Mouse (Mus musculus) heart, embryonic 16.5 days (tissue): ENCODE measurements around the gene Nucks1. TPM values are rescaled to one million over a fixed set of nuclear protein-coding genes. Genes with fewer than 3 reads are reported as not detected.

Experiments used
- ATAC-seq: fragments of 200-750 bp; cut with Nextera tagmentation; replicated peaks from 2 replicates; pipeline ENCODE4 v1.8.0; 2017; ENCODE audit warnings: moderate number of reproducible peaks; ENCODE audit not compliant: insufficient read depth, low FRiP score; ENCODE audit errors: extremely low read depth
- H3K27ac ChIP-seq: fragments of 300-500 bp; sonication (generic); 2 replicates; pipeline ENCODE4 v1.5.1; 2014; ENCODE audit warnings: mild to moderate bottlenecking, low read length, control low read depth, moderate library complexity
- H3K27me3 ChIP-seq: fragments of 300-500 bp; sonication (generic); 2 replicates; pipeline ENCODE4 v1.6.1; 2014; ENCODE audit warnings: low read length, mixed read lengths; ENCODE audit not compliant: control insufficient read depth, insufficient read depth
- H3K36me3 ChIP-seq: fragments of 300-500 bp; sonication (generic); 2 replicates; pipeline ENCODE4 v1.6.1; 2014; ENCODE audit not compliant: control insufficient read depth, insufficient read depth
- H3K4me1 ChIP-seq: fragments of 300-500 bp; sonication (generic); 2 replicates; pipeline ENCODE4 v1.6.1; 2014; ENCODE audit warnings: low read length, mixed read lengths; ENCODE audit not compliant: control insufficient read depth, insufficient read depth
- H3K4me2 ChIP-seq: fragments of 300-500 bp; sonication (generic); 2 replicates; pipeline ENCODE4 v1.6.1; 2014; ENCODE audit warnings: low read depth, mild to moderate bottlenecking, control low read depth, low read length
- H3K4me3 ChIP-seq: fragments of 300-500 bp; sonication (generic); 2 replicates; pipeline ENCODE4 v1.5.1; 2014; ENCODE audit warnings: mild to moderate bottlenecking, control low read depth, low read length
- H3K9ac ChIP-seq: fragments of 300-500 bp; sonication (generic); 2 replicates; pipeline ENCODE4 v1.6.1; 2014; ENCODE audit warnings: low read length, control low read depth
- H3K9me3 ChIP-seq: fragments of 300-500 bp; sonication (generic); replicated peaks from 2 replicates; pipeline ENCODE4 v1.6.1; 2016; ENCODE audit warnings: low read length; ENCODE audit not compliant: control insufficient read depth
- WGBS: fragments of 180-500 bp; shearing (Covaris S2); extraction: QIAGEN DNeasy Blood & Tissue Kit; methylation state at CpG from one replicate; pipeline ENCODE4 v1.1.7; 2014; 5-methylcytosine and 5-hydroxymethylcytosine counted together
- polyA plus RNA-seq: library from polyadenylated mRNA; unstranded; fragments of >200 nt; fragmentation: Nextera tagmentation; extraction: Ambion mirVana; gene quantifications from 2 replicates; pipeline ENCODE4 v1.2.1, GENCODE M21; 2015

Gene Nucks1
- polyA plus RNA-seq, 1 experiment from 2014 or later = 46.9 TPM

DNA sequence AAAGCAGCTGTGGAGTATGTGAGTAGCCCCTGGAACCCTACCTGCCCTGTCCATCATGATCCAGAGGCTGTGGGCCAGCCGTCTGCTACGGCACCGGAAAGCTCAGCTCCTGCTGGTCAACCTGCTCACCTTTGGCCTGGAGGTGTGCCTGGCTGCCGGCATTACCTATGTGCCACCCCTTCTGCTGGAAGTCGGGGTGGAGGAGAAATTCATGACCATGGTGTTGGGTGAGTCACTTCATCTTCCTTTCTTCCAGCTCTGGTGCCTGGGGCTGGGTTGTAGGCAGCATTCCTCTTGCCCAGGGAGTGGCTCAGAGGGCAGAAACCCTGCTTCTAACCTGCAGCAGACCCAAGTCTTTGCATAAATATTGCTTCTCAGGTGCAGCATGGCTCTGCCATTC lies 66.6 kb downstream of the Nucks1 start:
- Histone ChIP-seq H3K9ac (no peak overlapping the region), H3K27ac (no peak overlapping the region), H3K4me1 (peaks cover 5% of the 10 kb centered on the region; the same call in 1 of the 2 replicates), H3K36me3 (no peaks in the 10 kb centered on the region), H3K9me3 (no peaks in the 10 kb centered on the region), H3K4me2 (no peak overlapping the region), H3K27me3 (peaks cover 10% of the 10 kb centered on the region), H3K4me3 (no peak overlapping the region)
- no peak for ATAC-seq
- 77% methylated on average over 5 of the region's 5 CpGs for WGBS

DNA sequence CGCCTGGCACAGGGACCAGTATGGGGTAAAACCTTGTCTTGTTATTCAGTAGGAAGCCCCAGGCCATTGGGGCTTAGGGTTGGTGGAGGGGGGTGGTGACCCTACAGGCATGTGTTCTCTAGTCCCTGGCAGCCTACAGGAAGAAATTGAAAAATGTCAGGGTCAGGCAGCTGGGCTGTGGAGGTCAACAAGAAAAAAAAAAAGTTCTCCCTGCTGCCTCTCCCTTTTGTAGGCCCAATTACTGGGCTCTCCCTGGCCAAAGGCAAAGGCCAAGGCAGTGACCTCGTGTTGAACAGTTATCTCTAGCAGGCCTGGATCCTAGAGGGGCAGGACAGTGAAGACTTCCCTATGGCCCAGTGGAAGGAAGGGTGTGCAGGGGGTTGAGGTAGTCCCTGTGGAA lies 70.1 kb downstream of the Nucks1 start:
- 49% methylated on average over 2 of the region's 2 CpGs for WGBS
- ATAC-seq = no peak
- no peak overlapping the region for H3K9ac ChIP-seq

DNA sequence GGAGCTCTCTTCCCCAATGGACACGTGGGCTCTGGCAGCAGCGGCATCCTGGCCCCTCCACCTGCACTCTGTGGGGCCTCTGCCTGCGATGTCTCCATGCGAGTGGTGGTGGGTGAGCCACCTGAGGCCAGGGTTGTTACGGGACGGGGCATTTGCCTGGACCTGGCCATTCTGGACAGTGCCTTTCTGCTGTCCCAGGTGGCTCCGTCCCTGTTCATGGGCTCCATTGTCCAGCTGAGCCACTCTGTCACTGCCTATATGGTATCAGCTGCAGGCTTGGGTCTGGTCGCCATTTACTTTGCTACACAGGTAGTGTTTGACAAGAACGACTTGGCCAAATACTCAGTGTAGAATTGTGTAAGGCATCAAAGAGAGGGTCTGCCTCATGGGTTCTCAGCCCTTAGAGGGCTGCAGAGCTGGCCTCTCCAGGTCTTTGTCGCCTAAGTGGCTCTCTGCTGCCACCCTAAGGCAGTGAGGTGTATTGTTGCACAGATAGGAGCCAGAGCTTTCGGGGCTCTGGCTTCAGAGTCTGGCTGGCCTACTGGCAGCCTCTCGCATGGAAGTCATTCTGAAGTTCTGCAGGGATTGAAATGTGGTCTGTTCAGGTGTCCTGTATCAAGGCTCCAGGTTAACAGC lies 71.2 kb downstream of the Nucks1 start:
- H3K4me3 ChIP-seq = no peak overlapping the region
- no peaks in the 10 kb centered on the region for H3K27me3 ChIP-seq
- H3K9me3 ChIP-seq = no peaks in the 10 kb centered on the region
- H3K9ac ChIP-seq = no peak overlapping the region
- H3K36me3 ChIP-seq = no peaks in the 10 kb centered on the region
- no peak overlapping the region for H3K27ac ChIP-seq
- no peak overlapping the region for H3K4me2 ChIP-seq
- 53% methylated on average over 12 of the region's 12 CpGs for WGBS
- peak; percentile 49; the same call in 1 of the 2 replicates for ATAC-seq
- H3K4me1 ChIP-seq = no peaks in the 10 kb centered on the region

More for the DNA sequence above, 70.1 kb downstream of the Nucks1 start:
- Histone ChIP-seq H3K27ac (no peak overlapping the region), H3K9me3 (no peaks in the 10 kb centered on the region), H3K36me3 (no peaks in the 10 kb centered on the region), H3K4me2 (no peak overlapping the region), H3K4me1 (no peaks in the 10 kb centered on the region), H3K4me3 (no peak overlapping the region), H3K27me3 (no peaks in the 10 kb centered on the region)

DNA sequence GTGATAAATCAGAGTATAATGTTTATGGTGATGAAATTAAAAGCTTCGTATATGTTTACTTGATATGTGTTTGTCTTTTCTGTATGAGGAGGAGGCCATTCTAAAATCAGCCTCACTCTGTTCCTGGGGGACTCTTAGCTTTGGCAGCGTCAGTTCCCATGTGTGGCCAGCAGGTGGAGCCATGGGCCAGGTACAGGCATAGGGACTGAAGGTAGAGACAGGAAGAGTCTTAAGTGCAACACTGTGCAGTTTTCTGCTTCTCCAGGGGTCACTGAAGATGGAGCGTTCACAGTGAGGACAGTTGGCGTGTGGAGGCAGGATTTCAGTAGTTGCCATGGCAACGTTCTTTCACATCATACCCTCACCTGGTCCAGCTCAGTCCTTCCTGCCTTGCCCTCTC lies 72.6 kb downstream of the Nucks1 start:
- Histone ChIP-seq H3K27ac (no peak overlapping the region), H3K4me1 (no peaks in the 10 kb centered on the region), H3K27me3 (no peaks in the 10 kb centered on the region), H3K4me2 (no peak overlapping the region), H3K4me3 (no peak overlapping the region), H3K9me3 (no peaks in the 10 kb centered on the region), H3K9ac (no peak overlapping the region), H3K36me3 (no peaks in the 10 kb centered on the region)
- 5% methylated on average over 5 of the region's 5 CpGs for WGBS
- ATAC-seq = no peak

DNA sequence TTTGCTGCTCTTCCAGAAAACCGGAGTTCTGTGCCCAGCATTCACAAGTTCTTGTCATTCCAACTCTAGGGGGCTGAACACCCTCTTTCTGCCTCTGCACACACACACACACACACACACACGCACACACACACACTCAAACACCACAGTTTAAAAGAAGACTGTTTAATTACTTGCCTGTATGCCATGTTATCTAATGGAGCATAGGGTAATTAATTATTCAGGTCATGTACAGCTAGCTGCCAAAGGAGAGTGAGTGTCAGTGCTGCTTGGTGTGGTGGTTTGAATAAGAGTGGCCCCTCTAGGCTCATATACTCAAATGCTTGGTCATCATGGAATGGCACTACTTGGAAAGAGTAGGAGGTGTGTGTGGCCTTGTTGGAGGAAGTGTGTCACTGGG lies 73.5 kb downstream of the Nucks1 start:
- H3K4me1 ChIP-seq = no peaks in the 10 kb centered on the region
- H3K36me3 ChIP-seq = no peaks in the 10 kb centered on the region
- WGBS = 68% methylated on average over 2 of the region's 2 CpGs
- no peaks in the 10 kb centered on the region for H3K9me3 ChIP-seq
- H3K9ac ChIP-seq = no peak overlapping the region
- no peak overlapping the region for H3K4me3 ChIP-seq
- no peak overlapping the region for H3K4me2 ChIP-seq
- ATAC-seq = no peak
- H3K27ac ChIP-seq = no peak overlapping the region
- no peaks in the 10 kb centered on the region for H3K27me3 ChIP-seq

Other genes with a start within 250 kb of the Nucks1 start
- gene Rab7b, start 221.8 kb upstream of the Nucks1 start, polyA plus RNA-seq = 2.5 and 2.7 TPM in 2 replicates
- 0.07 and 0.80 TPM in 2 replicates for gene Slc26a9, start 166.5 kb upstream of the Nucks1 start, polyA plus RNA-seq
- gene Pm20d1, start 113.2 kb upstream of the Nucks1 start, polyA plus RNA-seq = 2.0 and 2.6 TPM in 2 replicates
- gene Slc41a1, start 83.0 kb upstream of the Nucks1 start, polyA plus RNA-seq = 10.3 and 11.7 TPM in 2 replicates
- gene Rab29, start 43.3 kb upstream of the Nucks1 start, polyA plus RNA-seq = 20.3 and 21.1 TPM in 2 replicates
- gene Slc45a3, start 52.4 kb downstream of the Nucks1 start, polyA plus RNA-seq = 5.1 and 5.4 TPM in 2 replicates
- 17.5 and 17.8 TPM in 2 replicates for gene Elk4, start 97.1 kb downstream of the Nucks1 start, polyA plus RNA-seq
- 8.5 and 10.0 TPM in 2 replicates for gene Mfsd4a, start 157.5 kb downstream of the Nucks1 start, polyA plus RNA-seq
- gene Cdk18, start 229.2 kb downstream of the Nucks1 start, polyA plus RNA-seq = 1.7 and 2.2 TPM in 2 replicates